Mouse (Mus musculus) embryonic fibroblast, embryonic 13.5 days (primary cell): ENCODE data around the gene Ripply3. TPM values are rescaled to one million over a fixed set of nuclear protein-coding genes. Genes with fewer than 3 reads are reported as not detected.

Experiments
- H3K27ac ChIP-seq: 2 replicates; pipeline ENCODE4 v1.5.1; 2012; ENCODE audit warnings: low read length, control low read depth, inconsistent platforms; ENCODE audit not compliant: insufficient read depth
- H3K4me1 ChIP-seq: 2 replicates; pipeline ENCODE4 v1.6.1; 2011; ENCODE audit warnings: low read length; ENCODE audit not compliant: control insufficient read depth, insufficient read depth
- H3K4me3 ChIP-seq: 2 replicates; pipeline ENCODE4 v1.5.1; 2011; ENCODE audit warnings: mild to moderate bottlenecking, control low read depth, low read length; ENCODE audit not compliant: insufficient read depth
- CTCF ChIP-seq: IDR thresholded peaks from 2 replicates; pipeline ENCODE4 v1.5.1; 2011; ENCODE audit warnings: mild to moderate bottlenecking, control low read depth, low read length, moderate library complexity, borderline replicate concordance; ENCODE audit not compliant: insufficient read depth
- POLR2A ChIP-seq: IDR thresholded peaks from 2 replicates; pipeline ENCODE4 v1.6.1; 2011; ENCODE audit warnings: low read depth, mild to moderate bottlenecking, control low read depth, low read length, moderate library complexity
- polyA plus RNA-seq: library from polyadenylated mRNA; stranded (reverse); fragments of >200 nt; gene quantifications from 2 replicates; pipeline ENCODE4 v1.2.4, GENCODE M21; 2011; ENCODE audit warnings: low read depth; ENCODE audit not compliant: missing spikeins, insufficient read length

Ripply3 gene
- polyA plus RNA-seq, 1 experiment = 0.46 TPM

DNA sequence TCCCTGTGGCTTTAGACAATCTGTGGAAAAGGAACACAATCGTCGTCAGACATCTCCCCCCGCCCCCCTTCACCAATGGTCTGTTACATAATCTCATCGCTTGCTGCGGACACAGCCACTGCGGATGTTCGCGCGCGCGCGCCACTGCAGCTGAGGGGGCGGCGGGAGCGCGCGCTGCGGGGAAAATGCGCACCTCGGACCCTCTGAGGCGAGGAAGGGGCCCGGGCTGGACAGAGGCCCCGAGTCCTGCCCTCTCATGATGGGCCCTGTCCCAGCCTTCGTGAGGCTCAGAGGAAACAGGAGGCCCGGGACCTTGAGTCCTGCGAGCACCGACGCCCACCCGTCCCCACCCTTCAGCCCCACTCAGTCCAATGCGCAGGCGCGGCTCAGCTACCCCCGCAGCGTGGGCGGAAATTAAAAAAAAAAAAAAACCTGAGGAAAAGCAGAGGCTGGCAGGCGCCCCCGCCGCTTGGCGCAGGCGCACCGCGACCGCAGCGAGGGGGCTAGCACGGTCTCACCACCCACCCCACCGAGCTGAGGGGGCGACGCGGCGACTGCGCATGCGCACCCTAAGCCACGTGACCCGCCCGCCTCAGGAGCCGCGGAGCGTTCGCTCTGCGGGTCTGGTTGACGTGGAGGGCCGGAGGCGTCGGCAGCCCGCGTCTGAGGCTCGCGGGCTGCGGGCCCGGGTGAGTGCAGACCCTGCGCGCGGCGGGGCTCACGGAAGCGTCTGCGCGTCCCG, 42.1 kb downstream of the Ripply3 start, which contains the start of gene Ttc3:
Gene Ttc3 (plus strand): TSS at position 446 of the 742 bp plus-strand sequence.
- Histone ChIP-seq H3K4me1 (peaks cover 4% of the 10 kb centered on the region; the same call in 1 of the 2 replicates), H3K4me3 (peak within 1 kb of the TSS; percentile 77), H3K27ac (peak within 1 kb of the TSS; percentile 51)
- no peak for TF ChIP-seq CTCF
- TF ChIP-seq POLR2A = peak; percentile 74

- TF ChIP-seq POLR2A (no peak; the same call in none of the 2 replicates), CTCF (no peak)
- Histone ChIP-seq H3K4me1 (peaks cover 4% of the 10 kb centered on the region; the same call in 1 of the 2 replicates), H3K27ac (peak overlapping the region; percentile 51), H3K4me3 (peak overlapping the region; percentile 77)
Measured at GRCm38 (mm10) chr16:94370915-94371300, 42.7 kb downstream of the Ripply3 start.

GRCm38 (mm10) chr16:94371301-94371931, 43.2 kb downstream of the Ripply3 start, which contains the start of gene Pigp:
TSS of gene Pigp (minus strand) at chr16:94371842.
- peak within 1 kb of the TSS; percentile 51 for H3K27ac ChIP-seq
- peaks cover 4% of the 10 kb centered on the region; the same call in 1 of the 2 replicates for H3K4me1 ChIP-seq
- peak within 1 kb of the TSS; percentile 77 for H3K4me3 ChIP-seq
- no peak for TF ChIP-seq POLR2A
- TF ChIP-seq CTCF = no peak

- H3K27ac ChIP-seq = peak overlapping the region; percentile 42; the same call in 1 of the 2 replicates
- H3K4me3 ChIP-seq = no peak overlapping the region
- peaks cover 9% of the 10 kb centered on the region for H3K4me1 ChIP-seq
- no peak for TF ChIP-seq CTCF
- TF ChIP-seq POLR2A = no peak
Measured at GRCm38 (mm10) chr16:94379386-94379785, 51.2 kb downstream of the Ripply3 start.

- H3K4me1 ChIP-seq = peaks cover 5% of the 10 kb centered on the region
- no peak overlapping the region for H3K4me3 ChIP-seq
- no peak overlapping the region for H3K27ac ChIP-seq
- no peak for TF ChIP-seq POLR2A
Measured at GRCm38 (mm10) chr16:94383277-94383676, 55.1 kb downstream of the Ripply3 start.

Other genes starting within 250 kb of the Ripply3 start
- 6.9 and 14.6 TPM in 2 replicates for gene Sim2, start 243.5 kb upstream of the Ripply3 start, polyA plus RNA-seq
- gene Hlcs, start 14.8 kb upstream of the Ripply3 start, polyA plus RNA-seq = 6.6 and 7.0 TPM in 2 replicates
- 140 and 167 TPM in 2 replicates for gene Ttc3, start 42.2 kb downstream of the Ripply3 start, polyA plus RNA-seq
- gene Pigp, start 43.4 kb downstream of the Ripply3 start, polyA plus RNA-seq = 64.3 and 65.4 TPM in 2 replicates
- gene Vps26c, start 198.4 kb downstream of the Ripply3 start, polyA plus RNA-seq = 46.2 and 59.6 TPM in 2 replicates
- gene Dyrk1a, start 241.6 kb downstream of the Ripply3 start, polyA plus RNA-seq = 46.2 and 50.5 TPM in 2 replicates